Mouse (Mus musculus): ENCODE results near the gene Slc26a8.

Gene Slc26a8

GRCm38 (mm10) chr17:28588591-28588990 is 101.4 kb downstream of the Slc26a8 start:
- DNase-seq = no peak

Data from layer of hippocampus, adult 9-11 months (tissue).